Mouse (Mus musculus) liver, embryonic 14.5 days (tissue): Measurements from ENCODE around the gene Hspa12a. TPM values are rescaled to one million over a fixed set of nuclear protein-coding genes. Genes with fewer than 3 reads are reported as not detected.

ENCODE experiments used
- ATAC-seq: fragments of 200-750 bp; cut with Nextera tagmentation; 2 replicates; pipeline ENCODE4 v1.8.0; 2017; ENCODE audit warnings: moderate number of reproducible peaks, mild to moderate bottlenecking, moderate library complexity; ENCODE audit not compliant: insufficient read depth
- DNase-seq, 3 experiments: peaks; one replicate each; pipeline ENCODE4 v3.0.0-alpha.2; 2012 to 2013; ENCODE audit warnings: low read depth in 3 of 3, low spot score in 3 of 3
- H3K27ac ChIP-seq: fragments of 300-500 bp; sonication (generic); 2 replicates; pipeline ENCODE4 v1.5.1; 2014; ENCODE audit warnings: moderate library complexity, mild to moderate bottlenecking, control low read depth, inconsistent platforms
- H3K27me3 ChIP-seq: fragments of 300-500 bp; sonication (generic); 2 replicates; pipeline ENCODE4 v1.6.1; 2014; ENCODE audit warnings: mild to moderate bottlenecking, low read length, moderate library complexity; ENCODE audit not compliant: control insufficient read depth, insufficient read depth
- H3K36me3 ChIP-seq: fragments of 300-500 bp; sonication (generic); replicated peaks from 2 replicates; pipeline ENCODE4 v1.6.1; 2014; ENCODE audit warnings: low read depth; ENCODE audit not compliant: control insufficient read depth, insufficient read depth
- H3K4me1 ChIP-seq, 2 experiments: fragments of 200-500 bp in 1 of 2; fragments of 300-500 bp in 1 of 2; sonication (generic) in 1 of 2; replicated peaks; 2 replicates each; pipeline ENCODE4 v1.6.1; 2012 to 2014; ENCODE audit warnings: antibody characterized with exemption in 1 of 2, inconsistent platforms in 1 of 2, low read length in 1 of 2; ENCODE audit not compliant: control insufficient read depth in 2 of 2, insufficient read depth in 2 of 2
- H3K4me2 ChIP-seq: fragments of 300-500 bp; sonication (generic); 2 replicates; pipeline ENCODE4 v1.6.1; 2014; ENCODE audit warnings: low read depth, mild to moderate bottlenecking, control low read depth, moderate library complexity
- H3K4me3 ChIP-seq, 2 experiments: fragments of 200-500 bp in 1 of 2; fragments of 300-500 bp in 1 of 2; sonication (generic) in 1 of 2; 2 replicates each; pipeline ENCODE4 v1.5.1; 2012 to 2014; ENCODE audit warnings: low read depth in 2 of 2, low read length in 2 of 2, mild to moderate bottlenecking in 2 of 2, control low read depth in 1 of 2, inconsistent platforms in 1 of 2, moderate library complexity in 1 of 2; ENCODE audit not compliant: insufficient read depth in 1 of 2
- H3K9ac ChIP-seq: fragments of 300-500 bp; sonication (generic); replicated peaks from 2 replicates; pipeline ENCODE4 v1.6.1; 2014; ENCODE audit warnings: mild to moderate bottlenecking, control low read depth, moderate library complexity
- H3K9me3 ChIP-seq: fragments of 300-500 bp; sonication (generic); 2 replicates; pipeline ENCODE4 v1.6.1; 2016; ENCODE audit warnings: low read length, mixed read lengths; ENCODE audit not compliant: control insufficient read depth
- CTCF ChIP-seq: IDR thresholded peaks from 2 replicates; pipeline ENCODE4 v1.5.1; 2016; ENCODE audit warnings: antibody characterized with exemption, low read depth, control low read depth
- EP300 ChIP-seq: IDR thresholded peaks from 2 replicates; pipeline ENCODE4 v1.6.1; 2016; ENCODE audit warnings: antibody characterized with exemption, low read depth
- WGBS: fragments of 180-500 bp; shearing (Covaris S2); extraction: QIAGEN DNeasy Blood & Tissue Kit; methylation state at CpG from one replicate; pipeline ENCODE4 v1.1.7; 2014; ENCODE audit not compliant: insufficient replicate concordance; 5-methylcytosine and 5-hydroxymethylcytosine counted together
- polyA plus RNA-seq, 2 experiments: library from polyadenylated mRNA; depleted of rRNA in 1 of 2; stranded (reverse) in 1 of 2; unstranded in 1 of 2; fragments of >200 nt; fragmentation: Nextera tagmentation in 1 of 2; extraction: Ambion mirVana in 1 of 2; gene quantifications; 2 replicates each; pipeline versions ENCODE4 v1.2.1 to v1.2.3; 2012 to 2014

The Hspa12a gene
- polyA plus RNA-seq, 2 experiments = 0.19 to 0.25 TPM

DNA sequence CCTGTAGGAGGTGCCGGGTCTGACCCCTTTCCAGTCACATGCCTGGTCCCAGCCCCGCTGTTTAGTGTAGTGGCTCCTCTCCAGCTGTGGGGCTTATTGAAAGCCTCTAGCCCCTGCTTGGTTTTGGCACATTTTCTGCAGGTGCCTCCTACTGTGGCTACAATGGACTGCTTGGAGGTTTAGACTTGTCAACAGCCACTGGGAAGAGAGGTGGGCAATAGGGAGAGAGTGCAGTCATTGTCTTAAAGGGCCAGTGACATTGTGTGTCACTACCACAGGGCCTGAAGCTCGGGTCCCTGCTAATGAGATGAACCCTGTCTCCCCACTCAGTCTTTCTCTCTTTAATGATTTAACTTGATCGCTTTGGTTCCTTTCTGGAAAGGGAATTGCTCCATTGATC is 10.4 kb downstream of the Hspa12a start:
- ATAC-seq (no peak), DNase-seq (no peak)
- H3K36me3 ChIP-seq = no peaks in the 10 kb centered on the region
- TF ChIP-seq CTCF (no peak), EP300 (no peak)
- no peaks in the 10 kb centered on the region for H3K9me3 ChIP-seq
- H3K9ac ChIP-seq = no peak overlapping the region
- H3K4me3 ChIP-seq = no peak overlapping the region
- H3K27me3 ChIP-seq = no peaks in the 10 kb centered on the region
- no peak overlapping the region for H3K27ac ChIP-seq
- no peaks in the 10 kb centered on the region for H3K4me1 ChIP-seq
- 33% methylated on average over 4 of the region's 4 CpGs for WGBS
- no peak overlapping the region for H3K4me2 ChIP-seq

GRCm38 (mm10) chr19:58931081-58931800 is 12.2 kb downstream of the Hspa12a start:
- 42% methylated on average over 16 of the region's 16 CpGs for WGBS
- no peak for DNase-seq
- ATAC-seq = no peak

GRCm38 (mm10) chr19:58919148-58919547 is 24.3 kb downstream of the Hspa12a start:
- peak overlapping the region; percentile 33 for H3K4me2 ChIP-seq
- H3K36me3 ChIP-seq = no peaks in the 10 kb centered on the region
- H3K9me3 ChIP-seq = no peaks in the 10 kb centered on the region
- no peak overlapping the region for H3K9ac ChIP-seq
- no peaks in the 10 kb centered on the region for H3K4me1 ChIP-seq
- DNase-seq (no peak), ATAC-seq (no peak)
- no peak overlapping the region for H3K4me3 ChIP-seq
- 33% methylated on average over 7 of the region's 7 CpGs for WGBS
- H3K27me3 ChIP-seq = no peaks in the 10 kb centered on the region
- no peak overlapping the region for H3K27ac ChIP-seq
- TF ChIP-seq EP300 (no peak), CTCF (no peak)

More at GRCm38 (mm10) chr19:58931081-58931800, 12.2 kb downstream of the Hspa12a start:
- Histone ChIP-seq H3K4me1 (no peaks in the 10 kb centered on the region), H3K36me3 (no peaks in the 10 kb centered on the region), H3K27me3 (no peaks in the 10 kb centered on the region), H3K9ac (no peak overlapping the region), H3K27ac (no peak overlapping the region), H3K4me2 (no peak overlapping the region), H3K4me3 (no peak overlapping the region), H3K9me3 (no peaks in the 10 kb centered on the region)
- TF ChIP-seq CTCF = no peak
- TF ChIP-seq EP300 = no peak

GRCm38 (mm10) chr19:58918597-58918996 is 24.9 kb downstream of the Hspa12a start:
- peak overlapping the region; percentile 33 for H3K4me2 ChIP-seq
- 0 out of 4 replicates have a peak overlapping the region, but pooled peaks of 1 of the 2 experiments have one; percentile 11 for H3K4me3 ChIP-seq
- no peak overlapping the region for H3K27ac ChIP-seq
- H3K36me3 ChIP-seq = no peaks in the 10 kb centered on the region
- H3K27me3 ChIP-seq = no peaks in the 10 kb centered on the region
- H3K9me3 ChIP-seq = no peaks in the 10 kb centered on the region
- H3K4me1 ChIP-seq = no peaks in the 10 kb centered on the region
- no peak overlapping the region for H3K9ac ChIP-seq
- DNase-seq (no peak), ATAC-seq (no peak)
- 11% methylated on average over 11 of the region's 11 CpGs for WGBS
- TF ChIP-seq EP300 (no peak), CTCF (peak; percentile 2; the same call in 1 of the 2 replicates)

GRCm38 (mm10) chr19:58913301-58913700 is 30.2 kb downstream of the Hspa12a start:
- Histone ChIP-seq H3K27me3 (no peaks in the 10 kb centered on the region), H3K4me3 (no peak overlapping the region), H3K4me1 (0 out of 4 replicates have a peak, but pooled peaks cover 0 to under 1% of the 10 kb centered on the region in 2 experiments), H3K4me2 (no peak overlapping the region), H3K9ac (no peak overlapping the region), H3K27ac (no peak overlapping the region), H3K36me3 (no peaks in the 10 kb centered on the region), H3K9me3 (no peaks in the 10 kb centered on the region)
- TF ChIP-seq CTCF (no peak), EP300 (no peak)
- 63% methylated on average over 6 of the region's 6 CpGs for WGBS
- ATAC-seq (no peak), DNase-seq (no peak)
